Mouse (Mus musculus) lung, postnatal 4 days (tissue): ENCODE measurements around the gene Galnt7.

Experiments
- DNase-seq, 2 experiments: peaks; one replicate each; pipeline ENCODE4 v3.0.0; 2021

The Galnt7 gene

GRCm38 (mm10) chr8:57628787-57629664 lies 23.8 kb downstream of the Galnt7 start:
- no peak for DNase-seq

- DNase-seq = no peak
Observed at GRCm38 (mm10) chr8:57627946-57628786, 24.7 kb downstream of the Galnt7 start.

GRCm38 (mm10) chr8:57623955-57624354 lies 28.9 kb downstream of the Galnt7 start:
- no peak for DNase-seq

- DNase-seq = no peak
Observed at GRCm38 (mm10) chr8:57623051-57623450, 29.8 kb downstream of the Galnt7 start.

GRCm38 (mm10) chr8:57616965-57617364 lies 35.9 kb downstream of the Galnt7 start:
- no peak for DNase-seq

- DNase-seq = peak; percentile 17 to 29
Observed at GRCm38 (mm10) chr8:57615016-57615657, 37.7 kb downstream of the Galnt7 start.

GRCm38 (mm10) chr8:57611419-57611977 lies 41.3 kb downstream of the Galnt7 start:
- DNase-seq = no peak

- DNase-seq = peak; percentile 29 to 48
Observed at GRCm38 (mm10) chr8:57610706-57611418, 42.0 kb downstream of the Galnt7 start.

- DNase-seq = no peak
Observed at GRCm38 (mm10) chr8:57602511-57602910, 50.3 kb downstream of the Galnt7 start.

- peak; percentile 43 to 60 for DNase-seq
Observed at GRCm38 (mm10) chr8:57601987-57602418, 50.8 kb downstream of the Galnt7 start.

- DNase-seq = no peak
Observed at GRCm38 (mm10) chr8:57599813-57600555, 52.8 kb downstream of the Galnt7 start.

- no peak for DNase-seq
Observed at GRCm38 (mm10) chr8:57595853-57596252, 57.0 kb downstream of the Galnt7 start.

- DNase-seq = no peak
Observed at GRCm38 (mm10) chr8:57594175-57594885, 58.5 kb downstream of the Galnt7 start.

- DNase-seq = no peak
Observed at GRCm38 (mm10) chr8:57592604-57593003, 60.2 kb downstream of the Galnt7 start.

- no peak for DNase-seq
Observed at GRCm38 (mm10) chr8:57591681-57592080, 61.2 kb downstream of the Galnt7 start.

- DNase-seq = no peak
Observed at GRCm38 (mm10) chr8:57590015-57590414, 62.8 kb downstream of the Galnt7 start.

- no peak for DNase-seq
Observed at GRCm38 (mm10) chr8:57589176-57589575, 63.7 kb downstream of the Galnt7 start.

- no peak for DNase-seq
Observed at GRCm38 (mm10) chr8:57588604-57589003, 64.2 kb downstream of the Galnt7 start.

- DNase-seq = no peak
Observed at GRCm38 (mm10) chr8:57586667-57587066, 66.2 kb downstream of the Galnt7 start.

GRCm38 (mm10) chr8:57585831-57586230 lies 67.0 kb downstream of the Galnt7 start:
- DNase-seq = no peak

GRCm38 (mm10) chr8:57585128-57585442 lies 67.7 kb downstream of the Galnt7 start:
- DNase-seq = no peak
